Mouse (Mus musculus): Measurements from ENCODE around the gene Dnah1.

Dnah1 gene

GRCm38 (mm10) chr14:31233996-31234591, 89.6 kb downstream of the Dnah1 start:
- peak; percentile 82 for DNase-seq (ENCODE audit: low spot score)

- DNase-seq (ENCODE audit: low spot score), result no peak
Measured at GRCm38 (mm10) chr14:31233070-31233995, 90.4 kb downstream of the Dnah1 start.

DNA sequence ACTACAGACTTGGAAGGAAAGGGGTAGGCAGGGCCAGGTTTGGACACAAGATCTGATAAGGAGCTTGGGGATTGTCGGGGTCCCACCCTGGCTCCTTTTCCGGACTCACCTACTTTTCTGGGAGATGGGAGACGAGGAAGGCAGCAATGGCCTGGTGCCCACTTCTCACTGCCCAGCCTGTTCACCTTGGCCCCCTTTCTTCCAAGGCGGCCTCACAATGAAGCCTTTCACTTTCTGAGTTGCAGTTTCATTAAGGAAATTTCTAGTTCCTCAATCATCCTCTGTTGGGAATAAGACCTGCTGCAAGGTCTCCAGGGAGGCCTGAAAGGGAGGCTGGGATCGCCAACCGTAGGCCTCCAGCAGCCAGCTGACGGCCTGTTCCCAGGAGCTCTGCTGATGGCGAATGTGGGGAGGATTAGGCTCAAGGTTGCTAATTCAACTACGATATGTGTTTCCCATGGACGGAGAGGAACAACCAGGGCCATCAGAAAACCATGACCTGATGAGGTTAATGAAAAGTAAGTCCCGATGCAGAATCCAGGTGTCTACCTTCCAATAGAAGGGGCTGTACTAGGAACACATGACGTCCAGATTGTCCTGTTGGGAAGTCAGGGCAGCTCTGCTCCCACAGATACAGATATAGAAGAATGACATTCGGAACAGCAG, 91.2 kb downstream of the Dnah1 start:
- no peak for DNase-seq (ENCODE audit: low spot score)

GRCm38 (mm10) chr14:31230442-31230841, 93.3 kb downstream of the Dnah1 start:
- no peak for DNase-seq (ENCODE audit: low spot score)

- no peak for DNase-seq (ENCODE audit: low spot score)
Measured at GRCm38 (mm10) chr14:31228234-31228633, 95.5 kb downstream of the Dnah1 start.

GRCm38 (mm10) chr14:31226978-31227377, 96.7 kb downstream of the Dnah1 start:
- peak; percentile 85 for DNase-seq (ENCODE audit: low spot score)

- peak; percentile 61 for DNase-seq (ENCODE audit: low spot score)
Measured at GRCm38 (mm10) chr14:31217666-31218065, 106.0 kb downstream of the Dnah1 start, which contains the start of gene Sema3g. Sema3g (plus strand) TSS chr14:31217860.

DNA sequence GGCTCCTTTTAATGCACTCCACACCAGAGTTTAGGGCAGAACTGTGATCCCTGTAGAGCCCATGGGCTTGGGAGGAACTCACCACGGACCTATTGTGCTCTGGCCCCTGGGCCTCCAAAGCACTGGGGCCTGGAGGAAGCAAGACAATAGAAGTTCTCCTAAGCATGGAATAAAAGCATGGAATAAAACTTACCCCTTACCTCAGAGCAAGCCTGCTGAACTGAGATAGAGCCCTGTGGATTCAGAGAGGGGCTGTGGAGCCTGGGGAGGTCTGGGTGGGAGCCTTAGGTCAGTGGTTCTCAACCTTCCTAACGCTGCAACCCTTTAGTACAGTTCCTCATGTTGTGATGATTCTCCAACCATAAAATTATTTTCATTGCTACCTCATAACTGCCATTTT, 106.8 kb downstream of the Dnah1 start, which contains the start of gene Nisch:
TSS of gene Nisch (minus strand) at position 101 of the 400 bp plus-strand sequence.
- no peak for DNase-seq (ENCODE audit: low spot score)

DNA sequence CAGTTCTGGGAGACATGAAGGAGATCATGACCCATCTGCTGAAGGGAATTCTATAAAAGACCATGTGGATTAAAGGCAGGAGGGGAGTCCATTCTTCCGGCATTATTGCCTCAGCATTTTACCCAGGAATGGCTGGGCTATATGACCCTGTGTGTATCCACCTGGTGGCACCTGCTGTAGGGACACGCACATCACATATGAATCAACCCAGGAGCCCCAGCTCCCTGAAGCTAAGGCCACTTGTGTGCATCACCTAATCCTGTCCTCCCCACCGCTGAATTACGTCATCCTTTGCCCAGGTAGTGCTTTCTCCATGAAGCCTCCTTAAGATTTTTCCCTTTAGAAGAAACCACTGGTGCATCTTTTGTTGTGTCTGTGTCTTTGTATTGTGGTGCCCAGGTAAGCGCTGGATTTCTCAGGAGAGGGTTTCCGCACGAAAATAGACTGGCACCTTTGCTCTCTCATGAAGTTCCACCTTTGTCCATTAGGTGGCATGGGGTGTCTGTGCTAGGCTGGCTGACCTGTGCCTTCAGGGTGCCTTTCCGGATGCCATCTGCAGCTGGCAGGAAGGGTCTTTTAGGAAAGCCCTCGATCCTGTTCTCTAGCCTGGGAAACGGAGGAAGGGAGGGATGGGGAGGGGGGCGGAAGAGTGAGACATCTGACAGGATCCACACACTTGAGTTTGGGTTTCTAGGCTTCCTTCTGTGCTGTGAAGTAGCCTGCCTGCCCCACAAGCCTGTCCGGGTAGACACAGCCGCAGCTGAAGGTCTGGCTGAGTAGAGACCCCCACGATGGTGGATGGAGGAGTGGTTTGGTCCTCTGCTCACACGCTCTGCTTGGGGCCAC, 108.3 kb downstream of the Dnah1 start:
- peak; percentile 67 for DNase-seq (ENCODE audit: low spot score)

GRCm38 (mm10) chr14:31214684-31215083, 109.0 kb downstream of the Dnah1 start:
- DNase-seq (ENCODE audit: low spot score), result no peak

DNA sequence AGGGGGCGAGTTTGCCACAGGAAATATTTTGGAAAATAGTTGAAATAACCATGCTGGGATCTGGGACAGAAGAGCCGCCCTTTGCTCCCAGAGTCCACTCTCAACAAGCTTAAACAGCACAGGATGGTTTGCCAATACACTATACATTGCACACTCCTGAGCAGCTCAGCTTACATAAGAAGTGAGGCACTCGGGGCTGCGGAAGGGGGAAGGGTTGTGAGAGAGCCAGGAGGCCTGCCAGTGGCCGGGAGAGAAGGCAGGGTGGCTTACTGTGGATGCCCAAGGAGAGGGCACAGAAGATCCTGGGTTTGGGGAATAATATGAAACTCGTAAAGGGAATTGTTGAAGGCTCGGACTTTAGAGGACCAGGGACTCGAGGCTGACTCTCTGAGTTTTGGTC, 109.8 kb downstream of the Dnah1 start:
- DNase-seq (ENCODE audit: low spot score), result no peak

DNA sequence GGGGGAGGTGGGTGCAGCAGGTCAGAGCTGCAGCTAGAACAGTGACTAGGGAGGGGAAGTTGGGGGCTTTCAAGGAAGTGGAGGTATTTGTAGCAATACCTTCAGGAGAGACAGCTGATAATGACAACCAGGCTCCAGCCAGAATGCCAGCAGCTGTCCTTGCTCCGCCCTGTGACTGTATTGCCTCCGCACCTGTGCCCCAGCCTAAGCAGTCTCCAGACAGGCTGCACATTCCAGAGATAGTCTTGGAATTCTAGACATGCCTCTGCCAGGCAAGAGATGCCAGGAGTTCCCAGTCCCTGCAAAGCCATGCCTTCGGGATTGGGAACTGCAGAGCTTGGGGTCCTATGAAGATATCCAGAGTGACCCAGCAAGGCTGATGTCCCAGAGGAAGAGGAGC, 111.2 kb downstream of the Dnah1 start:
- DNase-seq (ENCODE audit: low spot score), result no peak

DNA sequence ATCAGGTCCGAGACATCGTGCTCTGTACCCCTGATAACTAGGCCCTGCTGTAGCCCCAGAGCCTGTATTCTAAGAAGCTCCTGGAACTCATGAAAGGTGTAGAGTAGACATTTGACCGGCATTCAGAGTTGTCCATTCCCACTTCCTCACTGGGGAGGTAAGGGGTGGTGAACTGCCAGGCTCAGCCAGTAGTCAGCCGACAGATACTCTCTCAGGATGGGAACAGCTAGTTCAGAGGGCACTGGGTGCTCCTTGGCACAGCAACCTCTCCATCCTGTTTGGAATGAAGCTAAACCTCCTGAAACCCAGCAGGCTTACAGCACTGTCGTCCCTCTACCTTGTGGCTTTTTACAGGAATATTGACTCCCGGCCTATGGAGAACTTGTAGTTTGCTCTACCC, 111.8 kb downstream of the Dnah1 start:
- DNase-seq (ENCODE audit: low spot score), result no peak

Measured in ovary, postnatal 14 days (tissue).